Mouse (Mus musculus) myocyte (in vitro differentiated cells): ENCODE results near the gene Pappa2.

Experiments
- E2F4 ChIP-seq: IDR thresholded peaks from one replicate; pipeline ENCODE4 v1.6.1; 2011; ENCODE audit warnings: mild to moderate bottlenecking, control low read depth, moderate library complexity; ENCODE audit not compliant: insufficient read depth
- MYOD1 ChIP-seq, 3 experiments: IDR thresholded peaks; one replicate each; pipeline ENCODE4 v1.6.1; 2011; ENCODE audit warnings: control low read depth in 2 of 3, low read depth in 2 of 3, mild to moderate bottlenecking in 2 of 3, moderate library complexity in 1 of 3; ENCODE audit not compliant: insufficient read length in 2 of 3, control insufficient read depth in 1 of 3
- MYOG ChIP-seq, 3 experiments: IDR thresholded peaks; one replicate each; pipeline ENCODE4 v1.6.1; 2011; ENCODE audit warnings: control low read depth in 2 of 3, low read depth in 2 of 3, mild to moderate bottlenecking in 2 of 3; ENCODE audit not compliant: insufficient read length in 2 of 3, control insufficient read depth in 1 of 3, insufficient read depth in 1 of 3
- POLR2A ChIP-seq: IDR thresholded peaks from one replicate; pipeline ENCODE4 v1.6.1; 2011; ENCODE audit warnings: low read depth, mild to moderate bottlenecking, control low read depth, moderate library complexity; ENCODE audit not compliant: insufficient read length
- REST ChIP-seq: IDR thresholded peaks from one replicate; pipeline ENCODE4 v1.6.1; 2011; ENCODE audit warnings: mild to moderate bottlenecking, control low read depth, moderate library complexity; ENCODE audit not compliant: insufficient read depth, insufficient read length
- TCF12 ChIP-seq: IDR thresholded peaks from one replicate; pipeline ENCODE4 v1.6.1; 2011; ENCODE audit warnings: mild to moderate bottlenecking, control low read depth; ENCODE audit not compliant: poor library complexity, insufficient read depth, severe bottlenecking
- USF1 ChIP-seq: IDR thresholded peaks from one replicate; pipeline ENCODE4 v1.6.1; 2011; ENCODE audit warnings: low read depth, mild to moderate bottlenecking, control low read depth, moderate library complexity

DNA sequence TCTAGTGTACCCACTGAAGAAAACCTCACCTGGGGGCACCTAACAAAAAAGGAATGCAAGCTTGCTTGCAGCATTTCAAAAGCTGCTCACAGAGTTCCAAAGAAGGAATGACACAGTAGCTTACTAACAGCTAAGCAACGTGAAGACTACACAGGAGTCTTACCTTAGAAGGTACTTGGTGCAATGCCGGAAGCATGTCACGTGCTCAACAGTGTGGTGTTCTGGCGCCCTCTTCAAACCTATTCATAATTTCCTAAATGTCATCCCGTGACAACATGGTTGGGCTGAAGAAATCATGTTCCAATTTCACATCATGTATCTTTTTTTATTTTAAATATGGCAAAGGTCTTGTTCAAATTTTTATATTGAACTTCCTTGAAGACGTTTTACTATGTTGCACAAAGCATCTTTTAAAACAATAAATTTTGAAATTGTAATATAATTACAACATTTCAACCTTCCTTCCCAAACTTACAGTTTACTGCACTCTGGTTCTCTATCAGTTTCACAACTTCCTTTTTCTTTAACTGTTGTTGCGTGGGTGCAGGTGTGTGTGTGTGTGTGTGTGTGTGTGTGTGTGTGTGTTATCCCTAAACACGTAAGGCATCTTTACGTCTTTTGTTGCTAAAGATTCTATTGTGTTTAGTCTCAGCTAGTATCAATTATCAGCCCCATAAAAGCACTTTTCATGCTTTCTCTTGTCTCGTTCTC, 282.3 kb downstream of the Pappa2 start:
- TF ChIP-seq POLR2A (no peak), MYOD1 (IDR thresholded peaks at IDR 0.05; ENCODE audit: control insufficient read depth in 1 of 3, insufficient read length in 2 of 3, low read depth in 2 of 3) (no peak), E2F4 (no peak), MYOG (IDR thresholded peaks at IDR 0.05; ENCODE audit: control insufficient read depth in 1 of 3, insufficient read depth in 1 of 3, insufficient read length in 2 of 3, low read depth in 2 of 3) (no peak), USF1 (no peak), REST (no peak), TCF12 (no peak)
